ENCODE assay signal across 9 mouse cellular contexts in genomic region chr5:114146028-114146888, GRCm38 (mm10). TPM values are rescaled to one million over a fixed set of nuclear protein-coding genes. Genes with fewer than 3 reads are reported as not detected.
A peak's percentile ranks its signal among the peaks of the same experiment; 100 is the strongest.
DNase-seq lines count a peak whose midpoint lies in the region; ATAC-seq and TF ChIP-seq lines count a peak whose summit lies in the region.
"Had no signal": no experiment of that assay in that cellular context is flagged by ENCODE, and none has a peak within 500 bp of the region (broad histone marks: within the 10 kb centered on the region; RNA-seq: fewer than 3 reads in every experiment).

TSS of gene Acacb (plus strand) at chr5:114146535.

- DNase-seq in hindbrain, postnatal 0 days (ENCODE audit: low spot score), result no peak
- no peak for DNase-seq in adrenal gland, postnatal 4 days (ENCODE audit: low spot score in 2 of 2)
- peak; percentile 52 for DNase-seq in limb, embryonic 10.5 days (ENCODE audit: low spot score)
- DNase-seq in layer of hippocampus, adult 18-20 months (ENCODE audit: low spot score in 2 of 2), result no peak
- DNase-seq in urinary bladder, postnatal 10 days (ENCODE audit: low spot score), result no peak
- no peak for DNase-seq in hindbrain, embryonic 14.5 days (ENCODE audit: low spot score)

- H3K36me3 ChIP-seq in hindbrain, embryonic 13.5 days, result no peaks in the 10 kb centered on the region
- H3K36me3 ChIP-seq in hindbrain, postnatal 0 days (ENCODE audit: insufficient read depth, low read length), result no peaks in the 10 kb centered on the region
- no peaks in the 10 kb centered on the region for H3K36me3 ChIP-seq in heart, embryonic 14.5 days (ENCODE audit: control insufficient read depth, insufficient read depth, low read length)
- H3K36me3 ChIP-seq in limb, embryonic 10.5 days, result no peaks in the 10 kb centered on the region
- H3K36me3 ChIP-seq in hindbrain, embryonic 14.5 days (replicated peaks; ENCODE audit: control insufficient read depth, insufficient read depth), result no peaks in the 10 kb centered on the region

- no peak for ATAC-seq in hindbrain, embryonic 13.5 days (ENCODE audit: low FRiP score)
- no peak for ATAC-seq in hindbrain, postnatal 0 days
- ATAC-seq in heart, embryonic 14.5 days (ENCODE audit: insufficient number of reproducible peaks, insufficient read depth, low FRiP score, low read depth), result peak; percentile 60
- no peak for ATAC-seq in hindbrain, embryonic 14.5 days (ENCODE audit: low FRiP score)

- no peaks in the 10 kb centered on the region for H3K9me3 ChIP-seq in hindbrain, embryonic 13.5 days
- H3K9me3 ChIP-seq in hindbrain, postnatal 0 days (ENCODE audit: low read length), result no peaks in the 10 kb centered on the region
- H3K9me3 ChIP-seq in heart, embryonic 14.5 days (ENCODE audit: control insufficient read depth, low read length), result 0 out of 2 replicates have a peak, but pooled peaks cover 6% of the 10 kb centered on the region
- no peaks in the 10 kb centered on the region for H3K9me3 ChIP-seq in limb, embryonic 10.5 days (replicated peaks)
- H3K9me3 ChIP-seq in hindbrain, embryonic 14.5 days (ENCODE audit: control insufficient read depth, low read length), result 0 out of 2 replicates have a peak, but pooled peaks cover 4% of the 10 kb centered on the region

- peak within 1 kb of the TSS; percentile 19; the same call in 1 of the 2 replicates for H3K27ac ChIP-seq in hindbrain, embryonic 13.5 days
- H3K27ac ChIP-seq in hindbrain, postnatal 0 days, result no peak within 1 kb of the TSS
- peak within 1 kb of the TSS; percentile 95 to 99 for H3K27ac ChIP-seq in heart, embryonic 14.5 days (replicated peaks in 1 of 2; ENCODE audit: control insufficient read depth in 1 of 2, insufficient read depth in 1 of 2, low read depth in 2 of 2, low read length in 2 of 2)
- peak within 1 kb of the TSS; percentile 44; the same call in 1 of the 2 replicates for H3K27ac ChIP-seq in limb, embryonic 10.5 days
- H3K27ac ChIP-seq in hindbrain, embryonic 14.5 days, result no peak within 1 kb of the TSS

- H3K9ac ChIP-seq in hindbrain, embryonic 13.5 days, result 0 out of 2 replicates have a peak within 1 kb of the TSS, but pooled peaks have one; percentile 24
- no peak within 1 kb of the TSS for H3K9ac ChIP-seq in hindbrain, postnatal 0 days (replicated peaks; ENCODE audit: low read length)
- peak within 1 kb of the TSS; percentile 84 for H3K9ac ChIP-seq in heart, embryonic 14.5 days (ENCODE audit: low read length)
- no peak within 1 kb of the TSS for H3K9ac ChIP-seq in hindbrain, embryonic 14.5 days

- no peak for TF ChIP-seq CTCF in hindbrain, postnatal 0 days (IDR thresholded peaks at IDR 0.05; ENCODE audit: low read depth)

- H3K27me3 ChIP-seq in hindbrain, embryonic 13.5 days, result no peaks in the 10 kb centered on the region
- H3K27me3 ChIP-seq in hindbrain, postnatal 0 days (ENCODE audit: insufficient read depth, low read length), result no peaks in the 10 kb centered on the region
- H3K27me3 ChIP-seq in heart, embryonic 14.5 days (ENCODE audit: control insufficient read depth, insufficient read depth, low read length), result no peaks in the 10 kb centered on the region
- no peaks in the 10 kb centered on the region for H3K27me3 ChIP-seq in limb, embryonic 10.5 days (ENCODE audit: low read depth, poor library complexity, severe bottlenecking)
- no peaks in the 10 kb centered on the region for H3K27me3 ChIP-seq in hindbrain, embryonic 14.5 days (ENCODE audit: control insufficient read depth, insufficient read depth, low read length)

- no peak within 1 kb of the TSS for H3K4me2 ChIP-seq in hindbrain, embryonic 13.5 days
- H3K4me2 ChIP-seq in hindbrain, postnatal 0 days (ENCODE audit: low read depth, low read length), result no peak within 1 kb of the TSS
- peak within 1 kb of the TSS; percentile 66 for H3K4me2 ChIP-seq in heart, embryonic 14.5 days (ENCODE audit: low read length)
- no peak within 1 kb of the TSS for H3K4me2 ChIP-seq in hindbrain, embryonic 14.5 days (replicated peaks)

- H3K4me3 ChIP-seq in hindbrain, embryonic 13.5 days, result no peak within 1 kb of the TSS
- no peak within 1 kb of the TSS for H3K4me3 ChIP-seq in hindbrain, postnatal 0 days (ENCODE audit: low read length)
- H3K4me3 ChIP-seq in heart, embryonic 14.5 days (ENCODE audit: control insufficient read depth in 1 of 2, insufficient read depth in 1 of 2, low read depth in 1 of 2, low read length in 2 of 2), result peak within 1 kb of the TSS; percentile 43 to 48
- no peak within 1 kb of the TSS for H3K4me3 ChIP-seq in limb, embryonic 10.5 days
- H3K4me3 ChIP-seq in hindbrain, embryonic 14.5 days (replicated peaks; ENCODE audit: low read length), result no peak within 1 kb of the TSS

- H3K4me1 ChIP-seq in hindbrain, embryonic 13.5 days (replicated peaks), result peaks cover 12% of the 10 kb centered on the region
- H3K4me1 ChIP-seq in hindbrain, postnatal 0 days (ENCODE audit: insufficient read depth, low read length), result no peaks in the 10 kb centered on the region
- peaks cover 13 to 26% of the 10 kb centered on the region in 2 experiments for H3K4me1 ChIP-seq in heart, embryonic 14.5 days (ENCODE audit: control insufficient read depth in 2 of 2, insufficient read depth in 2 of 2, low read length in 2 of 2)
- H3K4me1 ChIP-seq in limb, embryonic 10.5 days, result peaks cover 27% of the 10 kb centered on the region
- H3K4me1 ChIP-seq in hindbrain, embryonic 14.5 days (replicated peaks; ENCODE audit: control insufficient read depth, insufficient read depth, low read length), result no peaks in the 10 kb centered on the region

- 55% methylated on average over 19 of the region's 19 CpGs for WGBS in hindbrain, embryonic 13.5 days
- 46% methylated on average over 19 of the region's 19 CpGs for WGBS in hindbrain, postnatal 0 days
- 12% methylated on average over 19 of the region's 19 CpGs for WGBS in heart, embryonic 14.5 days
- 33% methylated on average over 19 of the region's 19 CpGs for WGBS in limb, embryonic 10.5 days
- 48% methylated on average over 19 of the region's 19 CpGs for WGBS in hindbrain, embryonic 14.5 days

RNA-seq across cellular contexts. Expression of gene Acacb, which starts in this region (rescaled TPM):
- 1.9 and 3.2 TPM in 2 replicates for polyA plus RNA-seq in hindbrain, embryonic 13.5 days (2015; fragmentation: Nextera tagmentation; extraction: Ambion mirVana)
- total RNA-seq in hindbrain, postnatal 0 days (2014; rRNA removed), result 3.4 and 7.0 TPM in 2 replicates
- 5.1 and 6.1 TPM in 2 replicates for polyA plus RNA-seq in hindbrain, postnatal 0 days (2015; fragmentation: Nextera tagmentation; extraction: Ambion mirVana)
- total RNA-seq in adrenal gland, postnatal 4 days (2021), result 10 to 100 TPM; 25.6 to 31.5 TPM
- 12.1 and 13.7 TPM in 2 replicates for polyA plus RNA-seq in heart, embryonic 14.5 days (2014; fragmentation: Nextera tagmentation; extraction: Ambion mirVana)
- polyA plus RNA-seq in limb, embryonic 10.5 days (2016; fragmentation: Nextera tagmentation; extraction: Ambion mirVana), result 4.8 and 5.8 TPM in 2 replicates
- total RNA-seq in layer of hippocampus, adult 18-20 months (2021), result 1 to 10 TPM; 6.4 to 6.5 TPM
- 3.6 and 3.7 TPM in 2 replicates for polyA plus RNA-seq in hindbrain, embryonic 14.5 days (2014; fragmentation: Nextera tagmentation; extraction: Ambion mirVana)
- total RNA-seq: neutrophil, adult 5-6 weeks had no signal

Comparison
In these comparisons a context has a peak if more than half of its experiments do, and no peak if none do; other contexts are left out.
1. H3K27ac ChIP-seq: peak in hindbrain, embryonic 13.5 days (single experiment), heart, embryonic 14.5 days (2 of 2) and limb, embryonic 10.5 days (single experiment); none in hindbrain, postnatal 0 days (single experiment) and hindbrain, embryonic 14.5 days (single experiment).
2. H3K9ac ChIP-seq: peak in hindbrain, embryonic 13.5 days (single experiment) and heart, embryonic 14.5 days (single experiment); none in hindbrain, postnatal 0 days (single experiment) and hindbrain, embryonic 14.5 days (single experiment).
3. H3K4me3 ChIP-seq: peak in heart, embryonic 14.5 days (2 of 2); none in hindbrain, embryonic 13.5 days (single experiment), hindbrain, postnatal 0 days (single experiment), limb, embryonic 10.5 days (single experiment) and hindbrain, embryonic 14.5 days (single experiment).